Mouse (Mus musculus): ENCODE measurements around the gene Cenpl.
"Not testable (repeated sequence)": the region's sequence is repeated elsewhere in the genome, so short reads cannot be mapped to it uniquely, and the experiment has no call there.

Gene Cenpl

DNA sequence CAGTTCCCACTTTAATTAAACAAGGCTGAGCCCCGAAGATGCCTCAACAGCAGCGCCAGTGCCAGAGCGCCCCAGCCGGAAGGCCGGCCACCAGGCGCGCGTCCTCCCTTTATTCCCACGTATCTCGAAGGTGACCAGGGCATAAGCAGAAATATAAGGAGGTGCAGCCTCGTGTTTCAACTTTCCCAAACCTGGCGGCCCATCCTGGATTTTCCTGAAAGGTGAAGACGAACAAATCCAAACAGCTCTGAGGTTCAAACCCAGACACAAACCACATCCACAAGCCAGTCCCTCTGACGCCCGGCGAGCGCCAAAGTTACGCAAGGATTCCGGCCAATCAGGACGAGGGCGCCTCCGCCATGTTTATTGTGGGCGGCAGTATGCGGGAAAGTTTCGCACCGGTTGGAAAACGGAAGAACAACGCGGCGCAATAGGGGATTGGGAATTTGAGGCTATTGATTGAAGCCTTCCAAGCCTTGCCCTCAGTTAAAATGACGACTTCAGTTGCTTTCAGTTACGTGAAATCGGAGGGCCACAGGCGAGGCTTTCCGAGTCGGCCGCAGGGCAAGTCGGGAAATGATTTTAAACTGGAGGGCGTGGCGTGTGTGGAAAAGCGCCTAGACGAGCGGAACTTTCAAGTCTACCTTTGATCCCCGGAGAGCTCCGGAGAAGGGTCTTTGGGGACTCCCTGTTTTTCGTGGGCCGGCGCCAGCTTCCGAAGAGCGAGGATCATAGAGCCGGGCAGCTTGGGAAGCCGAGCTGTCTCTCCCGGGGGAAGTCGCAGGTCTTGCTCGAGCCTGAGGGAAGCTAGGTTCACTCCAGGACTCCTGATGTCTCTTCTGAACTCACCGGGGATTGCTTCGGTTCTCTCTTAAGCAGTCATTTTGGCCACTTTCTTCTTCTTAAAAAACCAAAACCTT, at the start of gene Cenpl, which contains the start of gene Dars2:
TSS of gene Cenpl (plus strand) at position 362 of the 920 bp plus-strand sequence.
TSS of gene Dars2 (minus strand) at position 307 of the 920 bp plus-strand sequence.
- peak; percentile 96 for DNase-seq (ENCODE audit: low read depth)

- no peak for DNase-seq (ENCODE audit: low read depth)
These were observed 44.9 kb upstream of the Cenpl start for GRCm38 (mm10) chr1:161025410-161026210.

DNA sequence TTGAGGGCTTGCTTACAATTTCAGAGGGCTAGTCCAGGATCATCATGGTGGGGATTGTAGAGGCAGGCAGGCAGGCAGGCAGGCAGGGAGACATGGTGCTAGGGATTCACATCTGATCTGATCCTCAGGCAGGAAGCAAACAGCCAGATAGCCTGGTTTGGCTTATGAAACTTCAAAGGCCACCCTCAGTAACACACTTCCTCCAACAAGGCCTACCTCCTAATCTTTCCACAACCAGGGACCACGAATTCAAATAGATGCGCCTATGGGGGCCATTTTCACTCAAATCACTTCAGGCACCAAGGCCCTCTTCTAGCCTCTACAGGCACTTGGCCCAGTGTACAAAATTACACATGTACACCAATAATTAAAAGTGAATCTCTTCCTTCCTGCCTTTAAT, 43.3 kb upstream of the Cenpl start:
- DNase-seq (ENCODE audit: low read depth): no peak

GRCm38 (mm10) chr1:161028427-161028826, 42.1 kb upstream of the Cenpl start:
- DNase-seq (ENCODE audit: low read depth): not testable (repeated sequence)

DNA sequence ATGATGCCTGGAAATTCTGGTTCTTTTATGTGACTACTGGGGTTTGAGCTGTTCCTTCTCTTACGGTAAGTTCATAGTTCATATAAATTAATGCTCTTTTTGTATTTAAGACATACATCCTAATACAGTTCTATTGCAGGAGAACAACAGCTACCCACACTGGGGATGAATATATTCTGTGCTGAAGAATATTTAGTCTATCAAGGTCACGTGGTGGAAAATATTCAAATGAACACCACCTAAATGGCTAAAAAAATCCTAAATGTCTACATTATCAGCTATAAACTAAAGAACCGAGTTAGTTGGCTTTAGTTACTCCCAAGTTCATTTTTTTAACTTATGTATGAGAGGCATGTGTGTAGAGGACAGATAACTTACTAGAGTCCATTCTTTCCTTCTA, 40.5 kb upstream of the Cenpl start:
- no peak for DNase-seq (ENCODE audit: low read depth)

- no peak for DNase-seq (ENCODE audit: low read depth)
These were observed 38.6 kb upstream of the Cenpl start for GRCm38 (mm10) chr1:161031881-161032280.

- no peak for DNase-seq (ENCODE audit: low read depth)
These were observed 38.2 kb upstream of the Cenpl start for GRCm38 (mm10) chr1:161032345-161032744.

DNA sequence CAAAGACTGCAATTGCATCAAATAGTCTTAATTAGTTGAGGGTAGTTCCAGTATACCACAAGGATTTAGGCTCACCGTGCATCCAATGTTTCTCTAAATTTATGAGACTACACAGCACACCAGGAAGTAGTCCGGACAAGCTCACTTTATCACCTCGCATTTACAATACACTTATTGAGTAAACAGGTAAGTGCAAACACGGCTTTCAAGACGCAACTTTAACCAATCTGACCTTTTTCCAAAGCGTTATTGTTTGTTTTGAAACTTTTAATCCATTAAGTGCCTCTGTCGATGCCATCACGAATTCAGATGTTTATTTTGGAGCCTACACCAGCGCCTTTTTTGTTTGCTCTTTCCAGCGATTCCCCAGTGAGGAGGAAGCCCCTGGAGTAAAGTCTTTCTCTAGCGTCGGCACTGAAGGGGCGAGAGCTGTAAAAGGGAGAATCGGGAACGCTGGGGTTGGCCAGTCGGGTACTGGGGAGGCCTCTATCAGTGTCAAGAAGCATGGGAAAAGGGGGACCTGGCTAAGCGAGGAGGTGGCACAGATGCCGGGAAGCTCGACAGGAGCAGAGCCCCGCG, 36.6 kb upstream of the Cenpl start:
- DNase-seq (ENCODE audit: low read depth): peak; percentile 48

- DNase-seq (ENCODE audit: low read depth): peak; percentile 100
These were observed 35.9 kb upstream of the Cenpl start, which contains the start of gene Zbtb37 for GRCm38 (mm10) chr1:161034435-161035280. Gene Zbtb37 (minus strand): TSS chr1:161034849.

- DNase-seq (ENCODE audit: low read depth): no peak
These were observed 35.2 kb upstream of the Cenpl start for GRCm38 (mm10) chr1:161035281-161035785.

DNA sequence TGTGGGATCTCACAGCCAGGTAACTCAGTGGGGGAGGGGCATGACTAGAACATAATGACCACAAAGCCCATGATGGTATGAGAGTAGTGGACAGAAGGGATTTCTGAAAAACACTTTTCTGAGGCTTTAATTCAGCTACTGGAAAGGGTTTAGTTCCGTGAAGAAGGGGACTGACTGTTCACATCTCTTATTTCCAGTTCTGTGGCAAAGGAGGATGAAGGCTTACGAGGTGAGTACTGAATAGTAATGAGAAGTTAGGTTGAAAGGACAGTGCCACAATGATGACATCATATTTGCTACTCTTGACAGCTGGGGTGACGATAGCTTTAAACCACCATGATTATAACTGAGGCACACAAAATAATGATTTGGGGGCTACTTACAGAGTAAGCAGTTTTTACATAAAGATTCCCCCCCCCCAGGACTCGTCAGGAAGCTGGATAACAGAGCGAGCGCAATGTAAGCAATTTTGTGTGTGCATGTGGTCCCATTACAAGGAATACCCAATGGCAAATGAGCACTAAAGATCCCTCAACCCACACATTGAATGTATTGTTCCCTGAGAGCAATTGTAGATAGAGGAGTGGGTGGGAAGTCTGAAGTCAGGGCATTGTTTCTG, 34.6 kb upstream of the Cenpl start:
- peak; percentile 59 for DNase-seq (ENCODE audit: low read depth)

DNA sequence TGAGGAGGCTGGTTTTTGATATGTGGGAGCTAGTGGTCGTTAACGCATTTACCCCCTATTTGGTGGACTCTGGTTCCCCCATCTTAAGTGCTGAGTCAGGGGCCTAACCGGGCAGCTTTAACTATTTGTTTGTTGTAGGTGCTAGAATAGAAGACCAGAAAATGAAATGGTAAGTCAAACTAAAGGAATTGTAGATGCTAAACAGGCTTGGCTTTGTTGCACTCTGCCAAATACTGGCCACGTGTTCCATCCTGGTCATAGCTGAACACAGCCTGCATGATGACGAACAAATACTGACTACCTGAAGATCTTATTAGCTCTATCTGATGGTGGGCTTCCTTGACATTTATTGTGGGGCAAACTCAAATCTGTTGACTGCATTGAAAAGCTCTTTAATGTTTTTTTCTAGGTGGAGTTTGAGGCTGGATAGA, 34.1 kb upstream of the Cenpl start:
- peak; percentile 28 for DNase-seq (ENCODE audit: low read depth)

DNA sequence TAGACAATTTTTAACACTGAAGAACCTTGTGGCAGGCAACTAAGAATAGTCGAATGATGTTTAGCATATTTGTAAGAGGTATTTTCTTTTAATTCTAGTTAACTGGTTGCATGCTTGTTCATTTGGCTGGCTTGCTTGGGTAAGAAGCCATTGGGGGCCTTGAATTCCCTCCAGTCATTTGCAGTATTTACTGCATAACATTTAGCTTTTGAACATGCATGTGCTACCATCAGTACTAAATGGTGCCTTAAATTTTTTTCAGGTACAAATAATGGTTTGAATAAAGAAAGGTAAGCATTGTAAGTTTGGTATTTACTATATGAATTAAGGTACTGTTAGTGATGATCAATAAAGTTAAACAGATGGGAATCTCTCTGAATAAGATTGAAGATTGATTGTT, 33.5 kb upstream of the Cenpl start:
- DNase-seq (ENCODE audit: low read depth): no peak

- DNase-seq (ENCODE audit: low read depth): peak; percentile 31
These were observed 32.9 kb upstream of the Cenpl start for GRCm38 (mm10) chr1:161037599-161037998.

GRCm38 (mm10) chr1:161038004-161038403, 32.5 kb upstream of the Cenpl start:
- DNase-seq (ENCODE audit: low read depth): peak; percentile 21

GRCm38 (mm10) chr1:161038968-161039721, 31.4 kb upstream of the Cenpl start:
- peak; percentile 29 for DNase-seq (ENCODE audit: low read depth)

- DNase-seq (ENCODE audit: low read depth): peak; percentile 25
These were observed 30.6 kb upstream of the Cenpl start for GRCm38 (mm10) chr1:161039741-161040425.

DNA sequence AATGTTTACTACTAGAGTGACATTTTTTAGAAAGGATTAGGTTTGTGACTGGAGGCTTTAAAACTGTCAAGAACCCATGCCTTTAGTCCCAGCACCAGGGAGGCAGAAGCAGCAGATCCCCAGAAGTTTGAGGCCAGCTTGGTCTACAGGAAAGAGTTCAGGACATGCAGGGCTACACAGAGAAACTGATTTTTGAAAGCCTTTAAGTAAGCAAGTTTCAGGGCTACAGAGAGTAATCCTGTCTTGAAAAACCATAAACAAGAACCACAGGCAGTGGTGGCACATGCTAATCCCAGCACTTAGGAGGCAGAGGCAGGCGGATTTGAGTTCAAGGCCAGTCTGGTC, 30.1 kb upstream of the Cenpl start:
- peak; percentile 14 for DNase-seq (ENCODE audit: low read depth)

GRCm38 (mm10) chr1:161040855-161041254, 29.7 kb upstream of the Cenpl start:
- peak; percentile 12 for DNase-seq (ENCODE audit: low read depth)
